Mouse (Mus musculus) gastrocnemius, postnatal 25 days (tissue): ENCODE results near the gene Fxyd6. TPM values are rescaled to one million over a fixed set of nuclear protein-coding genes. Genes with fewer than 3 reads are reported as not detected.

Source experiments
- DNase-seq: peaks from one replicate; pipeline ENCODE4 v3.0.0; 2022
- total RNA-seq, 2 experiments: library from RNA; stranded (reverse); gene quantifications; 1 replicate in 1 of 2; 2 replicates in 1 of 2; pipeline ENCODE4 v1.2.3; 2021

Fxyd6 gene
- total RNA-seq, 2 experiments from 2014 or later: 27.5 to 31.2 TPM

DNA sequence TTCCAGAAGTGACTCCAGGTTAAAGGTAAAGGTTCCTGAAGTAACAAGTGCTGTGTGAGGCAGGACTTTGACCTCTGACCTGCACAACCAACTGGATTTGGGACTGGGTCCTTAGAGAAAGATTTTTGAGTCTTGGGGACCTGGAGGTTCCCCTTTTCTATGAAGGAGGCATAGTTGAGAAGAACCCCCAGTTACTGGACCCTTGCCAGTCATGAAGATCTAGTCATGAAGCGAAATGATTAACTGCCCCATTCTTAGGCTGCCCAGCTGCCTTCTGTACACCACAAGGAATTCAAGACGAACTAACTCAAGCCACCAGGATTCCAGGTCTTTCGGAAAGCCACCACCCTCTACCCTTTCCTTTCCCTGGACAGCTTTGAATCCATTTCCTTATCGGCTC, 6.4 kb downstream of the Fxyd6 start:
- DNase-seq: no peak

DNA sequence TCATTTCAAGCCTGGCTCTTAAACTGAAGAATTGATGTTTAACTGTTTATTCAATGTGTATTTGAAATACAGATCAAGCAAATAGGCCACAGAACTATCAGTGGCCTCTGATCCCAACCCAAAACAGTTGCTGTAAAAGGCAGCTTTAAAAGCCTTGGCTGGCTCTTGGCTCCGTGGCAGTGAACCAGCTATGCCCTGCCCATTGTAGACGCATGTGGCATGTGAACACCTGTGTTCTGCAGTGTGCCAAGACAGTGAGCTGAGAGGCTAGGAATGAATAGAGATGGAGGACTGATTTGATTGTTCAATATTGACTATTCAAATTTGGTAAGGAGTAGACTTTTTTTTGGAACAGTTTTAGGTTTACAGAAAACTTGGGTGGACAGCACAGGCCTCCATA, 6.9 kb downstream of the Fxyd6 start:
- DNase-seq: no peak

DNA sequence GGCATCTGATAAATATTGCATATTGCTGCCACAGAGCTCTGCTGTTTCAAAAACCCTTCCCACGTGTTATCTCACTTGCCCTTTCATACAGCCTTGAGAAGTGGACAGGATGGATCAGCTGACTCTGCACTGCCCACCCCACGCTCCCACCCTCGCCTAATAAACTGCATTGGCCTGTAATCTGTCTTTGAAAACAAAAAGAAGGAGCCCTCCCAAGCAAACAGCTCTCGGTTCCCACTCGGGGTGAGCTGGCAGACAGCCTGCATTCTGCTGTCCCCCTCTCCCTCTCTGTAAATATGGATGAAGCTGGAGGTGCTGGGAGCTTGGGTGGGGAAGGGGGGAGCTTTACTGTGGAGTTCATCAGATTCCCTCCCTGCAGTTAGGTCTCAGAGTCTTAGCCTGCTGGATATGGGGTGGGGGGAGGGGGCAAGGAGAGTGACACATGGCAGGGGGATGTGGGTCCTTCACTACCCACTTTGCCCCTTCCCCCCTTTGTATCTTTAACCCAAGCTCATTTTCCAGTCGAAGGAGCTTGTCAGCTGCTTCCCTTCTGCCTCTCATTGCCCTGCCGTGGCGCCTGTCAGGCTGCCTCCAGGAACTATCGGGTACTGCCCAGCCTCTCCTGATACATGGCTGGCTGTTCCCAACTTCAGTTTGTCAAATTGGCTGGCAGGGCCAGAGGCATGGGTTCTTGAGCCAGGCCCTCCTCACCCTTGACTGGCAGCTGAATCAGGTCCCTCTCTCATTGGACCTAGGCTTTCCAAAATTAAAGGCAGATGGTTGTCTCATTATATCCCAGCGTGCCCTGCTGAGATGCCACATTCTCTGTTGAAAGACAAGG, 10.6 kb downstream of the Fxyd6 start:
- DNase-seq: no peak

DNA sequence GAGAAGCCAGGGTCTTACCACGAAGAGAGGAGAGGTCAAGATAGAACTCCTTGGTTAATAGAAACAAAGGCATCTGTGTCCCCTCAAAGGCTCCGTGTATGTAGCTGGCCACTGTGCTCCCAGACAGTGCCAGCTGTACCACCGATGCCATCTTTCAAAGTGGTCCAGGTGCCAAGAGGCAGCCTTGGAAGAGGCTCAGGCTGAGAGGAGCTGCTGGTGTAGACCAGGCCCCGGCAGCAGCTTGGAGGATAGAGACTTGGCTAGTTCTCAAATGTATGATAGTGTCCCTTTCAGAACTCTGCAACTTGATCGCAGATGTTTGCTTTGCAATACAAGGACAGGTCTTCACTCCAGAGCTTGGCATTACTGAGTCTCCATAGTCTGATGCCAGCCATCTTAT, 12.4 kb downstream of the Fxyd6 start:
- no peak for DNase-seq

DNA sequence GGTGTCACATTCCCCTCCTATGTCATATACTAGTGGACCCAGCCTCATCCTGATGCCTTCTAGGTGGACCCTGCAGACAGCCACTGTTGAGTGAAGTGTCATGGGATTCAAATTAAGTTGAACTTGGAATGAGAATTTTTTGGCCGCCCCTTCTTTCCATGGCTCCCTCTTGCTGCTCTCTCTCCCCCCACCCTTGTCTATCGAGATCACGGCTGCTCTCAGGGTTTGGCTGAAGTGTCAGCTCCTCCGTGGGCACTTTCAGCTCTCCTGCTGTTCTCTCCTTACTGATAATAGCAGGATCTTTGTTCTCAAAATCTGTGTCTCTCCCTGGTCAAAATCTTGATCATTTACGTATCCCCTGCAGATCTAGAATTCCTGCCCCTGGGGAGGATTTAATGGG, 12.8 kb downstream of the Fxyd6 start:
- DNase-seq: no peak

DNA sequence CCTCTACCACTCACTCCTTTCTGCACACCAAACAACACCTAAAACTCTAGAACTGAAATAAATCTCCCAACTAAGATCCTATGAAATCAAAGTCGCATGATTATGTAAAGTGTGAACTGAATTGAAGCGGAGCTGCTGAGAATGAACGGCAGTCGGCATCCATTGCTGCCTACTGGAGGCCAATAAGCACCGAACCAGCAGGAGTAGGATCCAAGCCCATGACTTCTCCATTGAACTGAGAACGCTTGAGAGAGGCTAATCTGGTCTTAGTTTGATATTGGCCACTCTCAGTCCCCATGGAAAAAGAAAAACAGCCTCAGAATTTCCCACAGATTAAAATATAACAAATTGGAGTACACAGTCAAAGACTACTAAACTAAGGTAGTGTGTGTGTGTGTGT, 13.9 kb downstream of the Fxyd6 start:
- no peak for DNase-seq

DNA sequence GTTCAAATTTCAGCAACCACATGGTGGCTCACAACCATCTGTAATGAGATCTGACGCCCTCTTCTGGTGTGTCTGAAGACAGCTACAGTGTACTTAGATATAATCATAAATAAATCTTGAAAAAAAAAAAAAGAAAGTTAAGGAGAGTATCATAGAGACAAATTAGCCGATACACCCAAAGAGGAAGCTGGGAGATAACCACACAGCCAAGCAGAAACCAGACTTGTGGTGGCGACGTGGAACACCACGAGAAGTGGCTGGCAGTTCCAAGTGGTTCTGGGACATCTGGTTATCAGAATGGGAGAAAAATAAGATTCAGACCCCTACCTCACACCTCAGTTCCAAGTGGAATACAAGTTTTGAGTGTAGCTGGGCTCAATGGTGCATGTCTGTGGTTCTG, 16.7 kb downstream of the Fxyd6 start:
- DNase-seq: no peak

DNA sequence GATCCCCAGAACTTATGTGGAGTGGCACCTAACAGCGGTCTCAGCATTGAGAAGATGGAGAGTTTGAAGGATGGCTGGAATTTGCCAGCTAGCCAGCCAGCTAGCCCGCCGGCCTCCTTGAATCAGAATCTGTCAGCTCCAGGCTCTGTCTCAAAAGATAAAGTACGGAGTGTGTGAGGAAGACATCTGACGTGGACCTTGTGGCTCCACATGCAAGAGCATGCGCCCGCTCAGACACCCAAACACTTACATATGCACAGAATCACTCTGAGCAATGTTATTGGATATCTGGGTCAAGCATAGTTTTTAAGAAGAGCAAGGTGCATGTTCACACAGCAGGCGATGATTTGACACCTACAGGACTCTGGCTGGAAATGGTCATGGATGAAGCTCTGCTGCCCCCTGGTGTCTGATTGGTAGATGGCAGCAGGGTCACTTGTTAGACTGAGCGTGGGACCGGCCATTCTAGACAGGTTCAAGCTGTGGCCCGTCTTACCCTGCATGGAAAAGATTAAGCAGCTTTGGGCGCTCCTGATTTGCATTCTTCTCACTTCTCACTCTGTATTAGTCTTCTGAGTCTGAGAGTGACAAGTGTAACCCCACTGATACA, 18.5 kb downstream of the Fxyd6 start:
- DNase-seq: peak; percentile 71

DNA sequence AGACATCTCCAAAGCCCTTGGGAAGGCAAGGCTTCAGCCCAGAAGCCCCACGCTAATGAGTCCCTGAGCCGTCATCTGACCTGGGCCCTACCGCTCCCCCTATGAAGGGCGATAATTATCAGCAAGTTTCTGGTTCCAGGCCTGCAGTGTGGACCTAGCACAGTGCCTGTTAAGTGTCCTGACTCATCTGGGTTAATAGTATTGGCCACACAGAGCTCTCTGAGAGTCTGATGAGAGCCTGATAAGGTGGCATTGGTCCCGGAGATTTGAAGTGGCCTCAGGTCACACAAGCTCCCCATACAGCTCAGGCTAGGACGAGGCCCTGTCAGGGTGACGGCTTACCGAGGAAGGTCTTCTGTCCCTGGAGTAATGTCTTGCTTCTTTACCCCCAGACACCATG, 19.6 kb downstream of the Fxyd6 start:
- no peak for DNase-seq

DNA sequence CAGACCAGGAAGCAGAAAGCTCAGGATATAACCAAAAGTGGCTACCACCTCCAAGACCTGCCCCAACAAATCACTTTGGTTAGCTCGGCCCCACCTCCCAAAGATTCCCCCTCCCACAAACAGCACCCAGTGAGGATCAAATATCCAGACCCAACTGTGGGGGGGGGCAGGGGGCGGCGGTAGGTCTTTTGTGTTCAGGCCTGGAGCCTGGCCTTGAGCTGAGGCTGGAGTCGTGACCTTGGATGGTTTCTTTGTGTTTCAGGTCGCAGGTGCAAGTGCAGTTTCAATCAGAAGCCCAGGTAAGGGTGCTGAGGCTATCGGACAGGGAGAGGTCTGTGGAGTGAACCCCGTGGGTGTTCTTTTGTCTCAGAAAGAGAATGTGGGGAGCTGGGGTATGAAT, 21.3 kb downstream of the Fxyd6 start:
- DNase-seq: no peak

DNA sequence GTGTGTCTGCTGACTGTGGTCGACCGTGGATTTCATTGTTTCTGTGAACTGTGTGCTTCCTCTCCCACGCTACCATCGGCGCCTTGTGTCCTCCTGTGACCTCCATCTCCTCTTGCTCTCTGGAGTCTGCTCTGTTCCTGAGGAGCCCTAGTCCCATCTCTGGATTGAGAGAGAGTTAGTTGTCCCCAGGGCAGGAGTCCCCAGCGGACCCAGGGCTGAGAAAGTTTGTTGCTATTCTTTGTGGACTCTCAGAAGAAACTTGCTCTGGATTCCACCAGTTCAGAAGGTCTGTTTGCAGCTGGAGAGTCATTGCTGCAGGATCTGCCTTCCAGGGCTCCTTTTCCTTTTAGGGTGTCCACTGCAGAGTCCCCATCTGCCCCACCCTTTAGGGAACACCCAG, 25.2 kb downstream of the Fxyd6 start:
- DNase-seq: no peak

DNA sequence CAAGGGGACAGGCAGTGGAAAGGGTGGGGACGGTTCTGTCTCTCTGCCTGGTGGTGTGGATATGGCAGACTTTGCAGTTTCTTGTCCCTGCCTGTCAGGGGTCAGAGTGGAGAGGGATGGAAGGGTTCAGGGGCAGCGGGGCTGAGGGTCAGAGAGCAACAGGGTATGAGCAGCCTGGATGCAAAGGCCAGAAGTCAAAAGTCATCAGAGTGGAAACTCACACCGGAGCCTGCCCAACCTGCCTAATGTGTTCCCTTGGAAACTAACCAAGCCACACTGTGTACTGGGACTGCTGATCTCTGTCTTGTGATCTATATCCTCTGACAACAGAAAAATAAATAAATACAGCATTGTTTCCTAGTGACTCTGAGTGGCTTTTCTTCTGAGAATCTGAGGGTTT, 25.8 kb downstream of the Fxyd6 start:
- no peak for DNase-seq

DNA sequence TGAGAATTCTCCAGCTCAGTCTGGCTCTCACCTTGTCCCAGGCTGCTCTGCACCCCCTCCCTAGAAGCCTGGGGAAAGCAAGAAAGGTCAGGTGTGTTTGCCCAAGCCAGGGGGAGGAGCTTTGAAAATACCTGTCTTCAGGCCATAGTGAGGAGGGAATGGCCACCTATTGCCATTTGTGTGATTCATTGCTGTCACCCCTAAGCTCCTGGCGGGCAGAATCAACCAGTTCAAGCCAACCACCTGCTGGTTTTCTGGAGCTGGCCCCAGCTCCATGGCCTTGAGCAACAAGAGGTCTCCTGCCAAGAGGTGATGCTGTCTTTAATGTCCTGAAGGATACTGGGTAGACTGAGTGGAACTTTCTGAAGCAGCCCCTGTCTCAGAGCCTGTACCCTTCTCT, 28.4 kb downstream of the Fxyd6 start:
- DNase-seq: peak; percentile 44

DNA sequence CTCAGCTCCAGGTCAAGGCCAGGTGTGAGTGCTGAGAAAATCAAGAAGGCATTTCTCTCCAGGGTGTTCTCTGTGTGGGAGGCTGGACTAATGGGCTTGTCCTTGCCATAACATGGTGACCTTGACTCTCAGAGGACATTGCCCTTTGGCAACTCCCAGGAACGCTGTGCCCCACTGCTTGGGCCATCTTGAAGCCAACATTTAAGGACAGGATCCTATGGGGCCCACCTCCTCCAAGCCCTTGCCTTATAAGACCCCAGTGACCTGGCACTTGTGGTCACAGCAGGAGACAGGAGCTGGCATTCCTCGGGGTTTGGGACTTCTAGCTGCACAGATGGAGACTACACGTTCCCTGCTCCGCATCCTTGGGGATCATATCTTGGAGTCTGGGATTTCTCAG, 29.4 kb downstream of the Fxyd6 start, which contains the start of gene Fxyd2:
Fxyd2 (plus strand) TSS at position 236 of the 400 bp plus-strand sequence.
- no peak for DNase-seq

DNA sequence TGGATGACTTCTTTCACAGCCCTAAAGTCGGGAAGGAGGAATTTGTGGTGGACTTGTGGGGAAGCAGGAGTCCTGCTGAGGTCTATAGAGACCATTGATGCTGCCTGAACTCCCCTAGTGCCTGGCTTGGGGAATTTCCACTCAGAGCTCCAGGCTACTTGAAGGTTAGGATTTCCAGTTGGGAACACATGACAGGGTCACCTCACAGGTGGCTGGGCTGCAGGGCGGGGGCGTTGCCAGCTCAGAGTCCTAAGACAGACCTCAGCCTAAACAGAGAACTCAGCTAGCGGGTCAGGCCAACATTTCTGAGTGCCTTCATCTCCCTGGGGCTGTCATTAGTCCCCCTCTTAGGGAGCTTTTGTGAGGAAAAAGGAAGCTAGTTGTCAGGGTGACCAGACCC, 31.9 kb downstream of the Fxyd6 start:
- no peak for DNase-seq

DNA sequence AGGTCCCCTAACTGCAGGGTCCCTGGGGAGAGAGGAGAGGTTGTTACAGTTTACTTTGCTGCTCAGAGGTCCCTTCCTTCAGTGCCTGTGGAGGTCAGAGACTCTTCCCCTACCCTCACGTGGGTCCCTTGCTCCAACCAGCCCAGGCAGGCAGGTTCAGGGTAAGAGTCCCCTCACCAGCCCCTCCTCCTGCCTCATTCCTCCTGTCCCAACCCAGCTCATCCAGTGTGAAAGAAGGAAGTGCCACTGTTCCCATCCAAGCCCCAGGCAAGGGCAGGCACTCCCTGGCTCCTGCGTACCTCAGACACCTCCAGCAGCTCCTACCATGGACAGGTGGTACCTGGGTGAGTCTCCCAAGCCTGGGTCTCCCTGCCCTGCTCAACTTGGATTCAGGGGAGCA, 33.0 kb downstream of the Fxyd6 start:
- DNase-seq: no peak

DNA sequence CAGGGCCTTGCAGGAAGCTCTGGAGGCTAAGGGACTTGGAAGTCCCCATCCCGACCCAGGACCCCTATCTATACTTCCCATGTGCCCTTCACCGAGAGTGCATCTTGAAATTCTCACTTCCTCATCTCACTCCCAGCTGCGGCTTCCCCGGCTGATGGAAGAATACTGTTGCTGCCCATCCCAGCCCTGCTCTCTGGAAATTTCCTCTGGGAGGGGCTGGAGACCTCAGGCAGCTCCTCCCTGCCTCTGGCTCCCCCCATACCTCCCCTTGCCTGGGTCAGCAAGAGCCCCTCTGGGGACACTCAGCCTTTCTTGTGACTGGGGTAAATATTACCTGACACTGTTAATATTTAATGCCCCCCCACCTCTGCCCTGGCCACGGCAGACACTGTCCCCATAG, 35.7 kb downstream of the Fxyd6 start:
- DNase-seq: peak; percentile 28

DNA sequence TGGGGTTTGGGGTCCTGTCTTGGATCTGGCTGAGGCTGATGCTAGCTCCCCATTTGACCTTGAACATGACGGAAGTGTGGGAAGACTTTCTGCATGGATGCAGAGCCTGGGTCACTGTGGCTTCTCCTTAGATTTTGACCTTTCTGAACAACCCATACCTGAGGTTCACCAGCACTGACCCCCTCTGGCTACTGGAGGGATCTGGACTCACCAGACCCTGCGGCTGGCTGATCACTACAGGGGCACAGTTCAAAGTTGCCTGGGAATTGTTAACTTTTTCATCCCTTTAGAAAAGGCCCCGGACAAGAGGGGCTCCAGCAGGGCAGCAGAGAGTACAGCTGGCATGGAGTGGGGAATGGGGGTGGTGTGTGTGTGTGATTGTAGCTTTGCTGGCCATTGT, 36.8 kb downstream of the Fxyd6 start:
- DNase-seq: no peak

DNA sequence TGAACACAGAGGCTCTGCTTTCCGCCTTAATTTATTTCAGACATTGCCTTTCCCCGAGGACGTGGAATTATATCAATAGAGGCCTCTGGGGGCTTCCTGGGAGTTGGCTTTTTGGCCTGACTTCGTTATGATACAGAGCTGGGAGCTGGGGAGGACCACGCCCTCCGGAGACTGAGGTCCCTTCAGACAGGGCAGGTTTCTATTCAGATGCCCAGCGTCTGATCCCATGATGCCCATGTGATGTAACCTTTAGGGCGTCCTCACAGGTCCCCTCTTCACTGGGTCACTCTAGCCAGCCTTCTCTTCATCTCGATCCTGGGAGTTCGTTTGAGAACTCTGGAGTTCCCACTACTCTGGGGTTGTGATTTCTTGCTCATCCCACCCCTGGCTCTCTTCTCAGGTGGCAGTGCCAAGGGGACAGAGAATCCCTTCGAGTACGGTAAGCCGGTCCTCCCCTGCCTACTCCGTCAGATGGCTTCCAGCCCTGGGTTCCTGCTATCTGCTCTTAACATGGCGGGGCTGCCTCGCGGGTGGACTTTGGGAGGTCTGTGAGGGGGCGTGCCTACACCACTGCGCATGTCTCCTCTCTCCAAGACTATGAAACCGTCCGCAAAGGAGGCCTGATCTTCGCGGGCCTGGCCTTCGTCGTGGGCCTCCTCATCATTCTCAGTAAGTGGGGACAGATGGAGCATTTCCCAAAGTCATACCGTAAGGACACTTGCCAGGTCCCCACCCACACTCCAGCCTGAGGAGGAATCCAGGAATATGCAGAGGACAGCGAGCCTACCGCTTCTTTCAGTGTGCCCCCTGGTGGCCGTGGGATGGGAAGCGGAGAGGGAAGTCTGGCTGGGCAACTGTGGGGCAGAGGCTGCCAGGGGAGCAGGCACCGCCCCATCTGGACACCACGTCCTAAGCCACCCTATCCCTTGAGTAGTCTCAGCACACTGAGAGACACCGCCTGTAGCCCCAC, 38.0 kb downstream of the Fxyd6 start:
- peak; percentile 74 for DNase-seq

DNA sequence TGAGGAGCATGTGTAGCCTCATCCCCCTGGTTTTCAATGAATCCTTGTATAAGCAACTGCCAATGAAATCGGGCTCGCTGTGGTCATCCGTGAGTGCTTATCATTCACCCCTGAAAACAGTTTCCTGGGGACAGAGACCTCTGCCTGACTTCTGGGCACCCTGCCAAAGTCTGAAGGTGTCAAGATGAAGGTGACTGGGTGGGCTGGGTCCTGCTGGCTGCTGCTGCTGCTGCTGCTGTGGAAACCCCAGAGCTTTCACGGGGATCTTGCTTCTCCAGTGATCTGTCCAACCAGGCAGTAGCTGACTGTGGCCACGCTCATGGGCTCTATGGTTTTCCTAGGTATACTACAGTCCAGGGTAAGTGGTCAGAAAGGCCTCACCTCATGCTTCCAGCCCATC, 40.2 kb downstream of the Fxyd6 start:
- no peak for DNase-seq

DNA sequence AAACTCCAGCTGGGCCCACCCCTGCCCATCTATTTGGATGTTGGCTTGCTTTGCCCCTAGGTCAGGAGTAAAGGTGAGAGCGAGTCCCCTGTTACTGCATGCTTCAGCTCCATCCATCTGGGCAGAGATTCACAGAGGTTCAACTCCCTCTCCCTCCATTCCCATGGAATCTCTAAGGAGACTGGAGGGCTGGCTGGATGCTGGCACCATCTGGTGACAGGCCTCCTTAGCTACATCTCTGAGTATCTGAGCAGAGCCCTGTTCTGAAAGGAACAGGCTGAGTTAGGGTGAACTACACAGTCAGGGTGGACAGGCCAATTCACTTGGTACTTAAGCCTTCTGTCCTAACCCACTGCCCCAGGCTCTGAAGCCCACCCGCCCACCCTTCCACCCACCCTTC, 40.6 kb downstream of the Fxyd6 start:
- DNase-seq: no peak

DNA sequence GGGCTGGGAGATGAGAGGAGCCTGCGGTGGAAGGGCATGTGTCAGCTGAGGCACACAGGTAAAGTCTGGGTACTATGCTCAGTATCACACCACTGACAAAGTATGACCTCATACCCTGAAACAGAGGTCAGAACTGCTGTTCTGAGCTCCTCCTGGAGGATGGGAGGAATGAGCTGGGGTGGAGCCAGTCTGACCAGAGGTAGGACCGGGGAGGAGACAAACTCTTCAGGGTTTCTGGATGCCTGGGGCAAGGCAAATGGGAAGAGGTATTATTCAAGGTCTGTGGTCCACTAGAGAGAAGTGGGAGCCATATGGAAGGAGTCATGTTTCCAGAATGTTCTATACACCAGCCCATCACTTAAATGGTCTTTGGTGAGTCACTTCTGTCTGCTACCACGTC, 41.1 kb downstream of the Fxyd6 start:
- DNase-seq: no peak

DNA sequence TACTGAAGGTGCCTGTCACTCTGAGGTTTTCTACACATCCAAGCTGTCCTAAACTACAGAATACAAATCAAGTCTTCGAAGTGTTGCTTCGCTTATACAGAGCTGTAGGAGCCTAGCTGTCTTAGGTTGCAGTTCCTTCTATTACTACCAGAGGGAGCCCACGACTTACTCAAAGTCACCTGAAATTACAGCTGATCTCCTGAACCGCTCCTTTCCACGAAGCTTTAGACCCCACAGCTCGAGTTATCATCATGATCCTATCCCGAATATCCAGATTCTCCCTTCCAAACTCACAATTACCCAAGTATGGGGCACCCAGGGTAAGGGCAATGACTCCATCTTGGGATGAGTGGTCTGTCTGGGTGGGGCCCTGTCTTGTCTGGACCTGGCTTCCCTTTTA, 41.8 kb downstream of the Fxyd6 start:
- no peak for DNase-seq
